Mouse (Mus musculus): ENCODE results near the gene Gm14851. TPM values are rescaled to one million over a fixed set of nuclear protein-coding genes. Genes with fewer than 3 reads are reported as not detected.
"Not testable (repeated sequence)": the region's sequence is repeated elsewhere in the genome, so short reads cannot be mapped to it uniquely, and the experiment has no call there.

Gm14851 gene
- polyA plus RNA-seq (2014; fragmentation: Nextera tagmentation; extraction: Ambion mirVana) = not detected in 2 replicates

GRCm38 (mm10) chr8:21095950-21096349 lies at the start of gene Gm14851:
Gm14851 (minus strand) TSS chr8:21096050.
- DNase-seq (ENCODE audit: low spot score); H3K27ac ChIP-seq (ENCODE audit: low read depth, low read length); H3K9ac ChIP-seq (ENCODE audit: low read length); H3K4me1 ChIP-seq (ENCODE audit: control insufficient read depth, insufficient read depth, low read length); H3K4me2 ChIP-seq (ENCODE audit: low read depth); ATAC-seq (ENCODE audit: insufficient read depth, low FRiP score, low TSS enrichment); H3K36me3 ChIP-seq (ENCODE audit: control insufficient read depth, insufficient read depth, low read length); H3K4me3 ChIP-seq (ENCODE audit: low read depth, low read length); H3K27me3 ChIP-seq (ENCODE audit: control insufficient read depth, insufficient read depth, low read length); H3K9me3 ChIP-seq (ENCODE audit: control insufficient read depth, low read length): not testable (repeated sequence)
- WGBS = no CpG with 5 or more reads among the region's 2 CpGs

GRCm38 (mm10) chr8:21134342-21134741 lies 38.5 kb upstream of the Gm14851 start, which contains the start of gene Defa30:
Defa30 (plus strand) TSS chr8:21134642.
- H3K36me3 ChIP-seq (ENCODE audit: control insufficient read depth, insufficient read depth, low read length); H3K4me3 ChIP-seq (ENCODE audit: low read depth, low read length); ATAC-seq (ENCODE audit: insufficient read depth, low FRiP score, low TSS enrichment); DNase-seq (ENCODE audit: low spot score); H3K27me3 ChIP-seq (ENCODE audit: control insufficient read depth, insufficient read depth, low read length); H3K27ac ChIP-seq (ENCODE audit: low read depth, low read length); H3K9me3 ChIP-seq (ENCODE audit: control insufficient read depth, low read length); H3K9ac ChIP-seq (ENCODE audit: low read length); H3K4me2 ChIP-seq (ENCODE audit: low read depth); H3K4me1 ChIP-seq (ENCODE audit: control insufficient read depth, insufficient read depth, low read length): not testable (repeated sequence)
- 53% methylated on average over 3 of the region's 3 CpGs for whole genome bisulfite sequencing

- Histone ChIP-seq H3K4me2 (ENCODE audit: low read depth) (no peak overlapping the region), H3K36me3 (ENCODE audit: control insufficient read depth, insufficient read depth, low read length) (no peaks in the 10 kb centered on the region), H3K9me3 (ENCODE audit: control insufficient read depth, low read length) (no peaks in the 10 kb centered on the region), H3K27ac (ENCODE audit: low read depth, low read length) (no peak overlapping the region), H3K9ac (ENCODE audit: low read length) (no peak overlapping the region), H3K4me1 (ENCODE audit: control insufficient read depth, insufficient read depth, low read length) (no peaks in the 10 kb centered on the region), H3K4me3 (ENCODE audit: low read depth, low read length) (no peak overlapping the region), H3K27me3 (ENCODE audit: control insufficient read depth, insufficient read depth, low read length) (no peaks in the 10 kb centered on the region)
- WGBS = 37% methylated on average over 4 of the region's 4 CpGs
- ATAC-seq (ENCODE audit: insufficient read depth, low FRiP score, low TSS enrichment) (no peak), DNase-seq (ENCODE audit: low spot score) (no peak)
These were observed 2.7 kb downstream of the Gm14851 start for GRCm38 (mm10) chr8:21093106-21093505.

GRCm38 (mm10) chr8:21084142-21084541 lies 11.7 kb downstream of the Gm14851 start, which contains the start of gene Defa25:
Defa25 (plus strand) TSS chr8:21084442.
- not testable (repeated sequence) for H3K9ac ChIP-seq (ENCODE audit: low read length); H3K9me3 ChIP-seq (ENCODE audit: control insufficient read depth, low read length); H3K4me2 ChIP-seq (ENCODE audit: low read depth); ATAC-seq (ENCODE audit: insufficient read depth, low FRiP score, low TSS enrichment); H3K4me1 ChIP-seq (ENCODE audit: control insufficient read depth, insufficient read depth, low read length); H3K4me3 ChIP-seq (ENCODE audit: low read depth, low read length); H3K36me3 ChIP-seq (ENCODE audit: control insufficient read depth, insufficient read depth, low read length); DNase-seq (ENCODE audit: low spot score); H3K27me3 ChIP-seq (ENCODE audit: control insufficient read depth, insufficient read depth, low read length); H3K27ac ChIP-seq (ENCODE audit: low read depth, low read length)

- H3K4me2 ChIP-seq (ENCODE audit: low read depth); H3K27ac ChIP-seq (ENCODE audit: low read depth, low read length); DNase-seq (ENCODE audit: low spot score); H3K36me3 ChIP-seq (ENCODE audit: control insufficient read depth, insufficient read depth, low read length); H3K4me3 ChIP-seq (ENCODE audit: low read depth, low read length); H3K9ac ChIP-seq (ENCODE audit: low read length); H3K27me3 ChIP-seq (ENCODE audit: control insufficient read depth, insufficient read depth, low read length); H3K9me3 ChIP-seq (ENCODE audit: control insufficient read depth, low read length); H3K4me1 ChIP-seq (ENCODE audit: control insufficient read depth, insufficient read depth, low read length); ATAC-seq (ENCODE audit: insufficient read depth, low FRiP score, low TSS enrichment): not testable (repeated sequence)
- 68% methylated on average over 1 of the region's 1 CpGs for WGBS
These were observed 31.1 kb downstream of the Gm14851 start, which contains the start of gene Defa35 for GRCm38 (mm10) chr8:21064738-21065137. Defa35 (plus strand) TSS chr8:21065038.

- no CpG with 5 or more reads among the region's 1 CpGs for WGBS
- not testable (repeated sequence) for H3K4me1 ChIP-seq (ENCODE audit: control insufficient read depth, insufficient read depth, low read length); H3K36me3 ChIP-seq (ENCODE audit: control insufficient read depth, insufficient read depth, low read length); ATAC-seq (ENCODE audit: insufficient read depth, low FRiP score, low TSS enrichment); H3K27me3 ChIP-seq (ENCODE audit: control insufficient read depth, insufficient read depth, low read length); H3K27ac ChIP-seq (ENCODE audit: low read depth, low read length); H3K9ac ChIP-seq (ENCODE audit: low read length); H3K4me3 ChIP-seq (ENCODE audit: low read depth, low read length); H3K9me3 ChIP-seq (ENCODE audit: control insufficient read depth, low read length); H3K4me2 ChIP-seq (ENCODE audit: low read depth); DNase-seq (ENCODE audit: low spot score)
These were observed 41.1 kb downstream of the Gm14851 start, which contains the start of gene Defa23 for GRCm38 (mm10) chr8:21054747-21055146. Defa23 (plus strand) TSS chr8:21055047.

Other genes with a start within 250 kb of the Gm14851 start
- not detected in 2 replicates for gene Defb33, start 203.4 kb downstream of the Gm14851 start, polyA plus RNA-seq (2014; fragmentation: Nextera tagmentation; extraction: Ambion mirVana)
- gene Gm15056, start 193.4 kb downstream of the Gm14851 start, polyA plus RNA-seq (2014; fragmentation: Nextera tagmentation; extraction: Ambion mirVana) = not detected in 2 replicates
- gene Gm6040, start 174.0 kb downstream of the Gm14851 start, polyA plus RNA-seq (2014; fragmentation: Nextera tagmentation; extraction: Ambion mirVana) = not detected in 2 replicates
- gene AY761185, start 151.3 kb downstream of the Gm14851 start, polyA plus RNA-seq (2014; fragmentation: Nextera tagmentation; extraction: Ambion mirVana) = not detected in 2 replicates
- gene Defa21, start 70.5 kb downstream of the Gm14851 start, polyA plus RNA-seq (2014; fragmentation: Nextera tagmentation; extraction: Ambion mirVana) = not detected in 2 replicates
- gene Defa23, start 41.0 kb downstream of the Gm14851 start, polyA plus RNA-seq (2014; fragmentation: Nextera tagmentation; extraction: Ambion mirVana) = not detected in 2 replicates
- not detected in 2 replicates for gene Defa35, start 31.0 kb downstream of the Gm14851 start, polyA plus RNA-seq (2014; fragmentation: Nextera tagmentation; extraction: Ambion mirVana)
- not detected in 2 replicates for gene Defa25, start 11.6 kb downstream of the Gm14851 start, polyA plus RNA-seq (2014; fragmentation: Nextera tagmentation; extraction: Ambion mirVana)
- not detected in 2 replicates for gene Defa30, start 38.6 kb upstream of the Gm14851 start, polyA plus RNA-seq (2014; fragmentation: Nextera tagmentation; extraction: Ambion mirVana)
- not detected in 2 replicates for gene Defa22, start 66.2 kb upstream of the Gm14851 start, polyA plus RNA-seq (2014; fragmentation: Nextera tagmentation; extraction: Ambion mirVana)
- gene Defa31, start 95.6 kb upstream of the Gm14851 start, polyA plus RNA-seq (2014; fragmentation: Nextera tagmentation; extraction: Ambion mirVana) = not detected in 2 replicates
- gene Gm15293, start 105.5 kb upstream of the Gm14851 start, polyA plus RNA-seq (2014; fragmentation: Nextera tagmentation; extraction: Ambion mirVana) = not detected in 2 replicates
- gene Gm15292, start 153.7 kb upstream of the Gm14851 start, polyA plus RNA-seq (2014; fragmentation: Nextera tagmentation; extraction: Ambion mirVana) = not detected in 2 replicates
- gene Defa27, start 219.5 kb upstream of the Gm14851 start, polyA plus RNA-seq (2014; fragmentation: Nextera tagmentation; extraction: Ambion mirVana) = not detected in 2 replicates
- not detected in 2 replicates for gene Defa29, start 231.0 kb upstream of the Gm14851 start, polyA plus RNA-seq (2014; fragmentation: Nextera tagmentation; extraction: Ambion mirVana)